Mouse (Mus musculus): ENCODE measurements around the gene Olfr93.
"Not testable (repeated sequence)": the region's sequence is repeated elsewhere in the genome, so short reads cannot be mapped to it uniquely, and the experiment has no call there.

The Olfr93 gene

GRCm38 (mm10) chr17:37161394-37161793 is at the start of gene Olfr93:
Olfr93 (minus strand) TSS chr17:37161494.
- no peak for DNase-seq (ENCODE audit: extremely low read depth, low read depth, low spot score)

- DNase-seq (ENCODE audit: extremely low read depth, low read depth, low spot score), result no peak
Measured at GRCm38 (mm10) chr17:37203917-37204236, 42.6 kb upstream of the Olfr93 start.

GRCm38 (mm10) chr17:37203206-37203916 is 42.1 kb upstream of the Olfr93 start:
- DNase-seq (ENCODE audit: extremely low read depth, low read depth, low spot score), result no peak

- DNase-seq (ENCODE audit: extremely low read depth, low read depth, low spot score), result no peak
Measured at GRCm38 (mm10) chr17:37200894-37201293, 39.6 kb upstream of the Olfr93 start, which contains the start of gene Olfr94. Olfr94 (minus strand) TSS chr17:37200994.

GRCm38 (mm10) chr17:37196845-37197724 is 35.8 kb upstream of the Olfr93 start:
- no peak for DNase-seq (ENCODE audit: extremely low read depth, low read depth, low spot score)

DNA sequence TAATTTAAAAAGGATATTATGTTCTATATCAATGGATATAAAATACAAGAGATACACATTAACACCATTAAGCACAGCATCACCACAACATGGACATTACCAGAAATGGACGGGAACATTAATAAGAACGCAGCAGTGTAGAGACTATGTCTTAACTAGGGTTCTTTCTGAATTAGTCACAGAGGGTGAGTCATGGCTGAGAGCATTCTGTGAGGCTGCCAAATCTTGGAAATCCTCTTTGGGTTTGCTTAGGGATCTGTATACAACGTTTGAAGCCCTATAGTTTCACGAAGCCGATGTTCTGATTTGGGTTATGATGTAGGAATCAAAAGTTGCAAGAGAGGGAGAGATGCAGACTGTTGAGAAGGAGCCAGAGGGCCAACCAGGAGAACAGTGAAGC is 33.5 kb upstream of the Olfr93 start:
- no peak for DNase-seq (ENCODE audit: extremely low read depth, low read depth, low spot score)

- no peak for DNase-seq (ENCODE audit: extremely low read depth, low read depth, low spot score)
Measured at GRCm38 (mm10) chr17:37193656-37194055, 32.4 kb upstream of the Olfr93 start, which contains the start of gene Ubd. Ubd (plus strand) TSS chr17:37193892.

DNA sequence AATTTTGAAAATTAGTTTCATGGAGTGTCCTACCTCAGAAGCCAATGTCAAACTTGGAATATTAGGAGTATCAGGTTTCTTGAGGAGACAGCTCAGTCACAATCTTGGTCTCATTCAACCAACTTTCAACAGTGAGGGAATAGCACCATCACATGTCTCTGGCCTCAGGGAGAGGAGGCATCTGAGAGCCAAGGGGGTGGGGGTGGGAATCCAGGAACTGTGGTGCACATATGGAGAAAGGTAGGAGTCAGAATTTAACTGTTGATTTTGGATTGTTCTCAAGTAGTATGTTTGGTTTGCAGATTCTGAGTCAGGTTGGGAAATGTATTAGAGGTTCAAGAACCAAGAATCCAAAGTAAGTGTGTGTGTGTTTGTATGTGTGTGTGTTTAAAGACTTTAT is 31.7 kb upstream of the Olfr93 start:
- DNase-seq (ENCODE audit: extremely low read depth, low read depth, low spot score), result no peak

DNA sequence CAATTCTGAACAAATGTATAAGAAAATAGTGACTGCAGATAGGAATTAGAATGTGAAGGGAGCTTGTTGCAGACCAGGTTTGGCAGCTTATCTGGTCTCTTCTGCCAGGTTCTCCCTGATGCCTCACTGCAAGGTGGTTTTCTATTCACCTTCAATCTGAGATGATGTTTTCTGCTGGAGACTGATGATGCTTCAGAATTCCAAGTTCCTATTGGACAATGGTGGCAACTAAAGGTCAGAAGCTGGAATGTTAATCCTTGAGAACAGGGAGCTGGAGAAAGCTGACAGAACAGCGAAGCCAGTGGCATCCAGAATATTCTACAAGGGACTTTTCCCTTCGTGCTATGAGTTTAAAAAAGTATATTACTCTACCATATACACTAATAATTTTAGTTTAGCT is 29.4 kb upstream of the Olfr93 start:
- no peak for DNase-seq (ENCODE audit: extremely low read depth, low read depth, low spot score)

- DNase-seq (ENCODE audit: extremely low read depth, low read depth, low spot score), result no peak
Measured at GRCm38 (mm10) chr17:37185474-37185873, 24.2 kb upstream of the Olfr93 start.

DNA sequence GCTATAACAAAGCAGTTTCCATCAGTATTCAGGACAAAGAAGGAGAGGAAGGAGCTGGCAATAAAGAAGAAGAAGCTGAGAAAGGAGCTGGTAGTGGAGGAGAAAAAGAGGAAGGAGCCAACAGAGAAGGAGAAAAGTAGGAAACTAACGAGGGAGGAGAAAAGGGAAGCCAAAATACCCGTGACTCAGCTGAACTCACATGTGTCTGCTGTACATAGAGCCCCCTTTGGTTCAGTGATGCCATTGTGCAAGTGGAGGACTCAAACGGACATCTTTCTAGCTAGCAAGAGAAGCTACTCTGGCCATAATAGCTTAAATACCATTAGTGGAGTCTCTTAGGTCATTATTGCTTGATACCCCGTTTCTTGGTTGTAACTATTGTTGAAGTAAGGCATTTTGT is 29.9 kb downstream of the Olfr93 start:
- DNase-seq (ENCODE audit: extremely low read depth, low read depth, low spot score), result not testable (repeated sequence)

- no peak for DNase-seq (ENCODE audit: extremely low read depth, low read depth, low spot score)
Measured at GRCm38 (mm10) chr17:37119988-37120387, 41.3 kb downstream of the Olfr93 start, which contains the start of gene Olfr92. Olfr92 (minus strand) TSS chr17:37120088.

DNA sequence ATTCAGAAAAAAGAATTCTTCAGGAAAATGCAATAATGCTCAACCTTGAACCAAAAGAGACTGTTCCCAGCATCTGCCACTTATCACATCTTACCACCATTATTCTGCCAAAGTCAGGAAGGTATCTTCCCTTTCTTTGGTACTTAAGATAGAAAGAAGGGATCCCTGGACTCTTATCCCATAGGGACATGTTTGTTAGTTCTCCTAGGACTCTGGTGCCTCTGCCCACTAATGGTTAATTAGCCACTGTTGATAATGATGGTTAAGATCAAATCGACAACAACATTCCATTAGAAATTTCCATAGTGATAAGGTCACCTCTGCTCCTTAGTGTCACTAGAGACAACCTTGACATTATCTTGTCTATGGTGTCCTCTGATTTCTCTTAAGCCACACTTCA is 63.1 kb downstream of the Olfr93 start, which contains the start of gene Olfr91:
Gene Olfr91, minus strand, starts transcription at position 101 of the 400 bp plus-strand sequence.
- no peak for DNase-seq (ENCODE audit: extremely low read depth, low read depth, low spot score)

GRCm38 (mm10) chr17:37093289-37093688 is 68.0 kb downstream of the Olfr93 start:
- no peak for DNase-seq (ENCODE audit: extremely low read depth, low read depth, low spot score)

DNA sequence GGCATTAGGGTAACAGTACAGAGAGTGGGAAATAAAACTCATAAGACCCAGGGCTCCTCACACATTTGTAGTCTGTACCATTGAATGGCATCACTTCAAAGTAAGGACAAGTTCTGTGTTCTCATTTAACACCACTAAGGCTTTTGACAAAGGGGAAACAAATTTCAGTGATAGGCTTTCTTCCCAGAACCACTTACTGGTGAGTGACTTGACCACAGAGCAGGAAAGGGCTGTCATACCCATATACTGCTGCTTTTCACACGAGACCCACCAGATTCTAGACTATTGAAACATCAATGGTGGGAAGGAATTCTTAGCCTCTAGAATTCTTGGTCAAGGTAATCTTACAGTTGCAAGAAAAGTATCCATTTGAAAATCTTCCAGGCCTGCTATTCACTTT is 69.1 kb downstream of the Olfr93 start:
- no peak for DNase-seq (ENCODE audit: extremely low read depth, low read depth, low spot score)
